Mouse (Mus musculus) heart, embryonic 10.5 days (tissue): ENCODE results near the gene Igdcc4. TPM values are rescaled to one million over a fixed set of nuclear protein-coding genes. Genes with fewer than 3 reads are reported as not detected.

ENCODE experiments used
- DNase-seq: peaks from one replicate; pipeline ENCODE4 v3.0.0-alpha.2; 2017; ENCODE audit warnings: low spot score
- H3K27ac ChIP-seq: fragments of 300-500 bp; sonication (generic); 2 replicates; pipeline ENCODE4 v1.5.1; 2016; ENCODE audit warnings: mild to moderate bottlenecking
- H3K27me3 ChIP-seq: fragments of 300-500 bp; sonication (generic); 2 replicates; pipeline ENCODE4 v1.6.1; 2016; ENCODE audit warnings: mild to moderate bottlenecking; ENCODE audit not compliant: poor library complexity, insufficient read depth, severe bottlenecking
- H3K36me3 ChIP-seq: fragments of 300-500 bp; sonication (generic); 2 replicates; pipeline ENCODE4 v1.6.1; 2016; ENCODE audit warnings: mild to moderate bottlenecking, moderate library complexity
- H3K4me1 ChIP-seq: fragments of 300-500 bp; sonication (generic); 2 replicates; pipeline ENCODE4 v1.6.1; 2016; ENCODE audit warnings: mild to moderate bottlenecking
- H3K4me3 ChIP-seq: fragments of 300-500 bp; sonication (generic); 2 replicates; pipeline ENCODE4 v1.5.1; 2016; ENCODE audit warnings: mild to moderate bottlenecking, moderate library complexity
- H3K9me3 ChIP-seq: fragments of 300-500 bp; sonication (generic); 2 replicates; pipeline ENCODE4 v1.6.1; 2016; ENCODE audit warnings: mild to moderate bottlenecking, moderate library complexity
- WGBS: fragments of 180-500 bp; shearing (Covaris S2); methylation state at CpG from one replicate; pipeline ENCODE4 v1.1.7; 2016; 5-methylcytosine and 5-hydroxymethylcytosine counted together
- polyA plus RNA-seq: library from polyadenylated mRNA; unstranded; fragments of >200 nt; fragmentation: Nextera tagmentation; extraction: Ambion mirVana; gene quantifications from 2 replicates; pipeline ENCODE4 v1.2.1, GENCODE M21; 2016

Gene Igdcc4
- polyA plus RNA-seq, 1 experiment from 2014 or later = 10.8 TPM

- 8% methylated on average over 18 of the region's 18 CpGs for WGBS
- DNase-seq = no peak
- H3K9me3 ChIP-seq = no peaks in the 10 kb centered on the region
- H3K4me3 ChIP-seq = peak overlapping the region; percentile 42; the same call in 1 of the 2 replicates
- no peak overlapping the region for H3K27ac ChIP-seq
- peaks cover 61% of the 10 kb centered on the region for H3K27me3 ChIP-seq
- H3K4me1 ChIP-seq = peaks cover 15% of the 10 kb centered on the region
- no peaks in the 10 kb centered on the region for H3K36me3 ChIP-seq
These were observed 21.3 kb downstream of the Igdcc4 start for GRCm38 (mm10) chr9:65122545-65122944.

GRCm38 (mm10) chr9:65123552-65124168, 22.4 kb downstream of the Igdcc4 start:
- peaks cover 22% of the 10 kb centered on the region for H3K4me1 ChIP-seq
- no peak for DNase-seq
- H3K9me3 ChIP-seq = no peaks in the 10 kb centered on the region
- H3K36me3 ChIP-seq = no peaks in the 10 kb centered on the region
- H3K27me3 ChIP-seq = peaks cover 54% of the 10 kb centered on the region
- peak overlapping the region; percentile 75 for H3K27ac ChIP-seq
- WGBS = 3% methylated on average over 48 of the region's 48 CpGs
- H3K4me3 ChIP-seq = peak overlapping the region; percentile 66

GRCm38 (mm10) chr9:65128123-65128815, 27.0 kb downstream of the Igdcc4 start:
- Histone ChIP-seq H3K27ac (peak overlapping the region; percentile 63), H3K9me3 (no peaks in the 10 kb centered on the region), H3K4me1 (peaks cover 17% of the 10 kb centered on the region), H3K4me3 (peak overlapping the region; percentile 53), H3K27me3 (peaks cover 36% of the 10 kb centered on the region), H3K36me3 (no peaks in the 10 kb centered on the region)
- 5% methylated on average over 25 of the region's 25 CpGs for WGBS
- peak; percentile 89 for DNase-seq

- Histone ChIP-seq H3K4me1 (peaks cover 28% of the 10 kb centered on the region), H3K36me3 (peaks cover 10% of the 10 kb centered on the region), H3K9me3 (no peaks in the 10 kb centered on the region), H3K27me3 (peaks cover 20% of the 10 kb centered on the region), H3K4me3 (no peak overlapping the region), H3K27ac (no peak overlapping the region)
- 77% methylated on average over 5 of the region's 5 CpGs for WGBS
- DNase-seq = no peak
These were observed 30.4 kb downstream of the Igdcc4 start for GRCm38 (mm10) chr9:65131717-65132116.

GRCm38 (mm10) chr9:65133739-65134138, 32.5 kb downstream of the Igdcc4 start:
- 3% methylated on average over 10 of the region's 10 CpGs for WGBS
- Histone ChIP-seq H3K27ac (no peak overlapping the region), H3K27me3 (peaks cover 23% of the 10 kb centered on the region), H3K4me1 (peaks cover 20% of the 10 kb centered on the region), H3K36me3 (peaks cover 10% of the 10 kb centered on the region), H3K9me3 (no peaks in the 10 kb centered on the region), H3K4me3 (peak overlapping the region; percentile 27; the same call in 1 of the 2 replicates)
- DNase-seq = peak; percentile 89

- DNase-seq = no peak
- Histone ChIP-seq H3K36me3 (peaks cover 10% of the 10 kb centered on the region), H3K27ac (no peak overlapping the region), H3K4me3 (no peak overlapping the region), H3K4me1 (peaks cover 20% of the 10 kb centered on the region), H3K9me3 (no peaks in the 10 kb centered on the region), H3K27me3 (peaks cover 37% of the 10 kb centered on the region)
- WGBS = 86% methylated on average over 4 of the region's 4 CpGs
These were observed 33.8 kb downstream of the Igdcc4 start for GRCm38 (mm10) chr9:65135126-65135525.

GRCm38 (mm10) chr9:65140491-65140890, 39.2 kb downstream of the Igdcc4 start:
- H3K36me3 ChIP-seq = peaks cover 14% of the 10 kb centered on the region; the same call in 1 of the 2 replicates
- 2% methylated on average over 8 of the region's 8 CpGs for WGBS
- peak overlapping the region; percentile 81 for H3K4me3 ChIP-seq
- no peak for DNase-seq
- peak overlapping the region; percentile 91 for H3K27ac ChIP-seq
- peaks cover 29% of the 10 kb centered on the region for H3K4me1 ChIP-seq
- no peaks in the 10 kb centered on the region for H3K9me3 ChIP-seq
- peaks cover 21% of the 10 kb centered on the region; the same call in 1 of the 2 replicates for H3K27me3 ChIP-seq

- Histone ChIP-seq H3K36me3 (peaks cover 16% of the 10 kb centered on the region), H3K27me3 (peaks cover 18% of the 10 kb centered on the region; the same call in 1 of the 2 replicates), H3K27ac (peak within 1 kb of the TSS; percentile 91), H3K9me3 (no peaks in the 10 kb centered on the region), H3K4me3 (peak within 1 kb of the TSS; percentile 81), H3K4me1 (peaks cover 31% of the 10 kb centered on the region)
- DNase-seq = no peak
- under 1% methylated on average over 45 of the region's 48 CpGs for WGBS
These were observed 39.6 kb downstream of the Igdcc4 start, which contains the start of gene Igdcc3 for GRCm38 (mm10) chr9:65140936-65141305. Igdcc3 (plus strand) TSS chr9:65141189.

- H3K9me3 ChIP-seq = no peaks in the 10 kb centered on the region
- H3K4me3 ChIP-seq = peak overlapping the region; percentile 81
- peaks cover 17% of the 10 kb centered on the region; the same call in 1 of the 2 replicates for H3K27me3 ChIP-seq
- peak overlapping the region; percentile 91 for H3K27ac ChIP-seq
- peaks cover 22% of the 10 kb centered on the region for H3K36me3 ChIP-seq
- peaks cover 30% of the 10 kb centered on the region for H3K4me1 ChIP-seq
- DNase-seq = no peak
- WGBS = under 1% methylated on average over 73 of the region's 73 CpGs
These were observed 40.2 kb downstream of the Igdcc4 start for GRCm38 (mm10) chr9:65141306-65141975.

- peak overlapping the region; percentile 81 for H3K4me3 ChIP-seq
- 0% methylated on average over 17 of the region's 17 CpGs for WGBS
- no peak for DNase-seq
- peaks cover 26% of the 10 kb centered on the region for H3K36me3 ChIP-seq
- no peaks in the 10 kb centered on the region for H3K9me3 ChIP-seq
- H3K4me1 ChIP-seq = peaks cover 30% of the 10 kb centered on the region
- peaks cover 17% of the 10 kb centered on the region; the same call in 1 of the 2 replicates for H3K27me3 ChIP-seq
- peak overlapping the region; percentile 91 for H3K27ac ChIP-seq
These were observed 40.7 kb downstream of the Igdcc4 start for GRCm38 (mm10) chr9:65141976-65142318.

GRCm38 (mm10) chr9:65142399-65142798, 41.1 kb downstream of the Igdcc4 start:
- no peak for DNase-seq
- H3K4me1 ChIP-seq = peaks cover 30% of the 10 kb centered on the region
- H3K9me3 ChIP-seq = no peaks in the 10 kb centered on the region
- peak overlapping the region; percentile 81 for H3K4me3 ChIP-seq
- H3K36me3 ChIP-seq = peaks cover 28% of the 10 kb centered on the region
- under 1% methylated on average over 8 of the region's 8 CpGs for WGBS
- peak overlapping the region; percentile 91 for H3K27ac ChIP-seq
- H3K27me3 ChIP-seq = peaks cover 17% of the 10 kb centered on the region; the same call in 1 of the 2 replicates

- Histone ChIP-seq H3K36me3 (peaks cover 54% of the 10 kb centered on the region), H3K27me3 (no peaks in the 10 kb centered on the region; the same call in 1 of the 2 replicates), H3K27ac (no peak overlapping the region; the same call in 1 of the 2 replicates), H3K9me3 (no peaks in the 10 kb centered on the region), H3K4me3 (no peak overlapping the region), H3K4me1 (peaks cover 27% of the 10 kb centered on the region)
- WGBS = 57% methylated on average over 5 of the region's 5 CpGs
- no peak for DNase-seq
These were observed 44.7 kb downstream of the Igdcc4 start for GRCm38 (mm10) chr9:65146001-65146400.

GRCm38 (mm10) chr9:65148507-65148906, 47.2 kb downstream of the Igdcc4 start:
- H3K36me3 ChIP-seq = peaks cover 53% of the 10 kb centered on the region
- peaks cover 25% of the 10 kb centered on the region for H3K4me1 ChIP-seq

More at GRCm38 (mm10) chr9:65148507-65148906, 47.2 kb downstream of the Igdcc4 start:
- no peak for DNase-seq
- Histone ChIP-seq H3K4me3 (no peak overlapping the region), H3K9me3 (no peaks in the 10 kb centered on the region), H3K27ac (no peak overlapping the region), H3K27me3 (no peaks in the 10 kb centered on the region; the same call in 1 of the 2 replicates)
- WGBS = 67% methylated on average over 7 of the region's 7 CpGs
